Mouse (Mus musculus) forebrain, embryonic 14.5 days (tissue): ENCODE results near the gene Ddx41. TPM values are rescaled to one million over a fixed set of nuclear protein-coding genes. Genes with fewer than 3 reads are reported as not detected.
"Not testable (repeated sequence)": the region's sequence is repeated elsewhere in the genome, so short reads cannot be mapped to it uniquely, and the experiment has no call there.

ENCODE experiments used
- ATAC-seq: fragments of 200-750 bp; cut with Nextera tagmentation; 2 replicates; pipeline ENCODE4 v1.8.0; 2017; ENCODE audit warnings: mild to moderate bottlenecking, moderate library complexity
- DNase-seq: peaks from one replicate; pipeline ENCODE4 v3.0.0-alpha.2; 2015; ENCODE audit warnings: low spot score
- H3K27ac ChIP-seq: fragments of 300-500 bp; sonication (generic); 2 replicates; pipeline ENCODE4 v1.5.1; 2014; ENCODE audit warnings: low read depth, mild to moderate bottlenecking, control low read depth, low read length, moderate library complexity
- H3K27me3 ChIP-seq: fragments of 300-500 bp; sonication (generic); replicated peaks from 2 replicates; pipeline ENCODE4 v1.6.1; 2014; ENCODE audit warnings: low read length, control low read depth, mixed read lengths; ENCODE audit not compliant: control insufficient read depth, insufficient read depth
- H3K36me3 ChIP-seq: fragments of 300-500 bp; sonication (generic); 2 replicates; pipeline ENCODE4 v1.6.1; 2014; ENCODE audit warnings: low read length, control low read depth; ENCODE audit not compliant: control insufficient read depth, insufficient read depth
- H3K4me1 ChIP-seq: fragments of 300-500 bp; sonication (generic); 2 replicates; pipeline ENCODE4 v1.6.1; 2014; ENCODE audit warnings: antibody characterized with exemption, low read length, control low read depth; ENCODE audit not compliant: control insufficient read depth, insufficient read depth
- H3K4me2 ChIP-seq: fragments of 300-500 bp; sonication (generic); 2 replicates; pipeline ENCODE4 v1.6.1; 2014; ENCODE audit warnings: mild to moderate bottlenecking, control low read depth, low read length
- H3K4me3 ChIP-seq: fragments of 300-500 bp; sonication (generic); 2 replicates; pipeline ENCODE4 v1.5.1; 2014; ENCODE audit warnings: low read depth, low read length, control low read depth
- H3K9ac ChIP-seq: fragments of 300-500 bp; sonication (generic); 2 replicates; pipeline ENCODE4 v1.6.1; 2014; ENCODE audit warnings: mild to moderate bottlenecking, low read length, control low read depth, moderate library complexity
- H3K9me3 ChIP-seq: fragments of 300-500 bp; sonication (generic); replicated peaks from 2 replicates; pipeline ENCODE4 v1.6.1; 2016; ENCODE audit warnings: low read length, control low read depth, mixed read lengths; ENCODE audit not compliant: control insufficient read depth
- WGBS: fragments of 180-500 bp; shearing (Covaris S2); extraction: QIAGEN DNeasy Blood & Tissue Kit; methylation state at CpG from one replicate; pipeline ENCODE4 v1.1.7; 2014; 5-methylcytosine and 5-hydroxymethylcytosine counted together
- polyA plus RNA-seq: library from polyadenylated mRNA; unstranded; fragments of >200 nt; fragmentation: Nextera tagmentation; extraction: Ambion mirVana; gene quantifications from 2 replicates; pipeline ENCODE4 v1.2.1, GENCODE M21; 2014

Ddx41 gene
- polyA plus RNA-seq, 1 experiment from 2014 or later: 75.7 TPM

GRCm38 (mm10) chr13:55570286-55570973, 34.0 kb upstream of the Ddx41 start:
- Histone ChIP-seq H3K36me3 (peaks cover 20% of the 10 kb centered on the region), H3K4me1 (peaks cover 10% of the 10 kb centered on the region), H3K27ac (peak overlapping the region; percentile 94), H3K4me3 (peak overlapping the region; percentile 97), H3K9me3 (no peaks in the 10 kb centered on the region), H3K4me2 (peak overlapping the region; percentile 98), H3K27me3 (no peaks in the 10 kb centered on the region), H3K9ac (peak overlapping the region; percentile 97)
- DNase-seq (peak; percentile 50), ATAC-seq (peak; percentile 78)
- WGBS: under 1% methylated on average over 34 of the region's 47 CpGs

- no peaks in the 10 kb centered on the region for H3K27me3 ChIP-seq
- H3K36me3 ChIP-seq: peaks cover 21% of the 10 kb centered on the region
- WGBS: 3% methylated on average over 16 of the region's 16 CpGs
- peaks cover 10% of the 10 kb centered on the region for H3K4me1 ChIP-seq
- peak; percentile 33 for DNase-seq
- peak overlapping the region; percentile 98 for H3K4me2 ChIP-seq
- peak overlapping the region; percentile 94 for H3K27ac ChIP-seq
- no peaks in the 10 kb centered on the region for H3K9me3 ChIP-seq
- ATAC-seq: 0 out of 2 replicates have a peak, but pooled peaks have one; percentile 18
- peak overlapping the region; percentile 97 for H3K9ac ChIP-seq
- H3K4me3 ChIP-seq: peak overlapping the region; percentile 97
These were observed 33.3 kb upstream of the Ddx41 start for GRCm38 (mm10) chr13:55569726-55570285.

GRCm38 (mm10) chr13:55568524-55568923, 32.1 kb upstream of the Ddx41 start:
- H3K9me3 ChIP-seq, H3K27me3 ChIP-seq, DNase-seq, H3K9ac ChIP-seq, H3K27ac ChIP-seq, ATAC-seq, H3K4me2 ChIP-seq, H3K4me3 ChIP-seq: not testable (repeated sequence)
- peaks cover 10% of the 10 kb centered on the region for H3K4me1 ChIP-seq
- peaks cover 27% of the 10 kb centered on the region for H3K36me3 ChIP-seq
- WGBS: 88% methylated on average over 4 of the region's 4 CpGs

GRCm38 (mm10) chr13:55567949-55568348, 31.5 kb upstream of the Ddx41 start:
- peaks cover 10% of the 10 kb centered on the region for H3K4me1 ChIP-seq
- ATAC-seq: no peak
- H3K9me3 ChIP-seq: no peaks in the 10 kb centered on the region
- peaks cover 29% of the 10 kb centered on the region for H3K36me3 ChIP-seq
- 77% methylated on average over 2 of the region's 2 CpGs for WGBS
- H3K4me2 ChIP-seq: no peak overlapping the region
- H3K27ac ChIP-seq: no peak overlapping the region
- H3K4me3 ChIP-seq: no peak overlapping the region
- H3K9ac ChIP-seq: no peak overlapping the region
- H3K27me3 ChIP-seq: no peaks in the 10 kb centered on the region
- no peak for DNase-seq

- DNase-seq: no peak
- ATAC-seq: no peak
- no peak overlapping the region for H3K9ac ChIP-seq
- H3K4me2 ChIP-seq: no peak overlapping the region
- no peak overlapping the region for H3K27ac ChIP-seq
- peaks cover 10% of the 10 kb centered on the region for H3K4me1 ChIP-seq
- no peaks in the 10 kb centered on the region for H3K9me3 ChIP-seq
- H3K27me3 ChIP-seq: no peaks in the 10 kb centered on the region
- no peak overlapping the region for H3K4me3 ChIP-seq
- 84% methylated on average over 6 of the region's 6 CpGs for WGBS
- peaks cover 29% of the 10 kb centered on the region for H3K36me3 ChIP-seq
These were observed 30.5 kb upstream of the Ddx41 start for GRCm38 (mm10) chr13:55567001-55567400.

- no peak overlapping the region for H3K4me2 ChIP-seq
- H3K36me3 ChIP-seq: peaks cover 46% of the 10 kb centered on the region
- WGBS: 89% methylated on average over 7 of the region's 7 CpGs
- no peak for ATAC-seq
- no peak for DNase-seq
- no peak overlapping the region for H3K4me3 ChIP-seq
- no peak overlapping the region for H3K27ac ChIP-seq
- H3K4me1 ChIP-seq: no peaks in the 10 kb centered on the region
- no peaks in the 10 kb centered on the region for H3K9me3 ChIP-seq
- no peak overlapping the region for H3K9ac ChIP-seq
- H3K27me3 ChIP-seq: no peaks in the 10 kb centered on the region
These were observed 26.9 kb upstream of the Ddx41 start for GRCm38 (mm10) chr13:55563266-55563879.

- Histone ChIP-seq H3K27ac (no peak overlapping the region), H3K9ac (no peak overlapping the region), H3K9me3 (no peaks in the 10 kb centered on the region), H3K4me1 (no peaks in the 10 kb centered on the region), H3K36me3 (peaks cover 64% of the 10 kb centered on the region), H3K27me3 (no peaks in the 10 kb centered on the region), H3K4me3 (no peak overlapping the region), H3K4me2 (no peak overlapping the region)
- 86% methylated on average over 6 of the region's 6 CpGs for WGBS
- DNase-seq (no peak), ATAC-seq (no peak)
These were observed 21.0 kb upstream of the Ddx41 start for GRCm38 (mm10) chr13:55557499-55557898.

- H3K9ac ChIP-seq: no peak overlapping the region
- no peak overlapping the region for H3K27ac ChIP-seq
- ATAC-seq: no peak
- DNase-seq: no peak
- no peaks in the 10 kb centered on the region for H3K4me1 ChIP-seq
- 91% methylated on average over 9 of the region's 9 CpGs for WGBS
- no peaks in the 10 kb centered on the region for H3K9me3 ChIP-seq
- H3K4me3 ChIP-seq: no peak overlapping the region
- peaks cover 69% of the 10 kb centered on the region for H3K36me3 ChIP-seq
- no peaks in the 10 kb centered on the region for H3K27me3 ChIP-seq
- H3K4me2 ChIP-seq: no peak overlapping the region
These were observed 19.5 kb upstream of the Ddx41 start for GRCm38 (mm10) chr13:55555921-55556320.

- no peak overlapping the region for H3K4me3 ChIP-seq
- H3K27ac ChIP-seq: no peak overlapping the region
- H3K4me1 ChIP-seq: no peaks in the 10 kb centered on the region
- ATAC-seq: no peak
- H3K4me2 ChIP-seq: no peak overlapping the region
- H3K27me3 ChIP-seq: no peaks in the 10 kb centered on the region
- H3K9ac ChIP-seq: no peak overlapping the region
- no peaks in the 10 kb centered on the region for H3K9me3 ChIP-seq
- WGBS: 90% methylated on average over 15 of the region's 15 CpGs
- H3K36me3 ChIP-seq: peaks cover 98% of the 10 kb centered on the region
- DNase-seq: no peak
These were observed 12.6 kb upstream of the Ddx41 start for GRCm38 (mm10) chr13:55549061-55549460.
